Mouse (Mus musculus) heart, embryonic 15.5 days (tissue): Measurements from ENCODE around the gene Dnm1. TPM values are rescaled to one million over a fixed set of nuclear protein-coding genes. Genes with fewer than 3 reads are reported as not detected.
"Not testable (repeated sequence)": the region's sequence is repeated elsewhere in the genome, so short reads cannot be mapped to it uniquely, and the experiment has no call there.

Source experiments
- ATAC-seq: fragments of 200-750 bp; cut with Nextera tagmentation; replicated peaks from 2 replicates; pipeline ENCODE4 v1.8.0; 2017; ENCODE audit warnings: low read depth, moderate TSS enrichment; ENCODE audit not compliant: insufficient number of reproducible peaks, insufficient read depth, low FRiP score
- H3K27ac ChIP-seq: fragments of 300-500 bp; sonication (generic); 2 replicates; pipeline ENCODE4 v1.5.1; 2015; ENCODE audit warnings: mild to moderate bottlenecking, inconsistent platforms
- H3K27me3 ChIP-seq: fragments of 300-500 bp; sonication (generic); 2 replicates; pipeline ENCODE4 v1.6.1; 2015; ENCODE audit warnings: inconsistent platforms
- H3K36me3 ChIP-seq: fragments of 300-500 bp; sonication (generic); 2 replicates; pipeline ENCODE4 v1.6.1; 2015; ENCODE audit warnings: mild to moderate bottlenecking, inconsistent platforms
- H3K4me1 ChIP-seq: fragments of 300-500 bp; sonication (generic); replicated peaks from 2 replicates; pipeline ENCODE4 v1.6.1; 2015; ENCODE audit warnings: inconsistent platforms
- H3K4me2 ChIP-seq: fragments of 300-500 bp; sonication (generic); 2 replicates; pipeline ENCODE4 v1.6.1; 2015; ENCODE audit warnings: inconsistent platforms, mild to moderate bottlenecking, moderate library complexity
- H3K4me3 ChIP-seq: fragments of 300-500 bp; sonication (generic); 2 replicates; pipeline ENCODE4 v1.5.1; 2015; ENCODE audit warnings: mild to moderate bottlenecking, inconsistent platforms
- H3K9ac ChIP-seq: fragments of 300-500 bp; sonication (generic); 2 replicates; pipeline ENCODE4 v1.6.1; 2015; ENCODE audit warnings: mild to moderate bottlenecking, inconsistent platforms
- H3K9me3 ChIP-seq: fragments of 300-500 bp; sonication (generic); replicated peaks from 2 replicates; pipeline ENCODE4 v1.6.1; 2016; ENCODE audit warnings: inconsistent platforms
- WGBS: fragments of 180-500 bp; shearing (Covaris S2); methylation state at CpG from one replicate; pipeline ENCODE4 v1.1.7; 2015; ENCODE audit warnings: mixed read lengths; 5-methylcytosine and 5-hydroxymethylcytosine counted together
- polyA plus RNA-seq: library from polyadenylated mRNA; unstranded; fragments of >200 nt; fragmentation: Nextera tagmentation; extraction: Ambion mirVana; gene quantifications from 2 replicates; pipeline ENCODE4 v1.2.1, GENCODE M21; 2015

Gene Dnm1
- polyA plus RNA-seq, 1 experiment from 2014 or later, result 1.9 TPM

DNA sequence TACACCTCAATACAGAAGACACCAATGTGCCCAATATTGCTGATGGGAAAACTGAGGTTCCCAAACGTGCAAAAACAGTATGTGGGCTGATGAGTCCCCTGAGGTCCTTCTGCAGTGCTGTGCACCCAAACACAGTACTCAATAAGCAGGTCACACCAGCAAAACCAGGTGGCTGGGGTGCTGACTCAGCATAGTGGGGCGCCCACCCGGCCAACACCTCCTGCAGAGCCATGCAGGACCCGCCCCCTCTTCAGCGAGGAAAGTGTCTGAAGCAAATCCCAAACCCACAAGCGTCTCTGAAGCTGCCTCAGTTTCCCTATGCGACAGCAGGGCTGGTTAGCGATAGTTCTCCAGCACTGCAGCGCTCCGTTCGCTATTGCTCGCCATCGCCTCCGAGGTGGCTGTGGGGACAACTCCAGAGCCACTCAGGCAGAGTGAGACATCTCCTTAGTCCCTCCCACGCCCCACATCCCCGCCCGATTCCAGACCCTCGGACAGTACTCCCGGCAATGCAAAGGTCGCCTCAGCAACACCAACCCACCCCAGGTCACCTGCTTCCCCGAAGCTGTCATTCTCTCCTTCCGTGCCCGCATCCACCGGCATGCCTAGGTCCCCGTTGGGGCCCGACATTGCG lies 28.1 kb upstream of the Dnm1 start:
- Histone ChIP-seq H3K27me3 (peaks cover 7% of the 10 kb centered on the region; the same call in 1 of the 2 replicates), H3K36me3 (peaks cover 32% of the 10 kb centered on the region), H3K4me2 (peak overlapping the region; percentile 91), H3K27ac (0 out of 2 replicates have a peak overlapping the region, but pooled peaks have one; percentile 0), H3K9me3 (no peaks in the 10 kb centered on the region), H3K4me3 (peak overlapping the region; percentile 58), H3K4me1 (peaks cover 11% of the 10 kb centered on the region), H3K9ac (peak overlapping the region; percentile 57)
- WGBS, result under 1% methylated on average over 27 of the region's 27 CpGs
- ATAC-seq, result no peak; the same call in none of the 2 replicates

DNA sequence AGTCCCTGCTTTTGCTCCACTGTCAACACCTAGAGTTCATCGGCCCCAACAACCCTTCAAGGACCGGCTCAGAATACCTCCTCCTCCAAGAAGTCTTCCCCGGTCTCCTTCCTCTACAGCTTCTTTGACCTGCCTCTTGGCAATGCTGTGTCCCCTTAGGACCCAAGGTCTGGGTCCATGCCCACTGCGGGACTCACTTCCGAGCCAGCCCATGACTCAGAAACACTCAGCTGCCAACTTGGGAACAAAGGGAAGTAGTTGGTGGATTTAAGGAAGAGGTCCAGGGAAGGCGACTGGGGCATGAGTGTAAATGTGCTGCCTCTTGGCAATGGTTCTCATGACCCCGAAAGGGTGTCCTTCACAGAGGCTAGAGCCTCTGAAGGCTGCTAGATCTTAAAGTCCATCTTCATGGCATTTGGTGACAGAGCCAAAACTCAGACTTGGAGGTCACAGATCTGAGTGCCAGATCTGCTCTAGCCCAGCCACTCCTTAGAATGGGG lies 26.9 kb upstream of the Dnm1 start:
- Histone ChIP-seq H3K27me3 (peaks cover 7% of the 10 kb centered on the region; the same call in 1 of the 2 replicates), H3K27ac (no peak overlapping the region), H3K4me2 (peak overlapping the region; percentile 91; the same call in 1 of the 2 replicates), H3K9me3 (no peaks in the 10 kb centered on the region), H3K9ac (no peak overlapping the region), H3K36me3 (peaks cover 44% of the 10 kb centered on the region), H3K4me3 (no peak overlapping the region), H3K4me1 (peaks cover 22% of the 10 kb centered on the region)
- no peak for ATAC-seq
- 82% methylated on average over 7 of the region's 7 CpGs for WGBS

DNA sequence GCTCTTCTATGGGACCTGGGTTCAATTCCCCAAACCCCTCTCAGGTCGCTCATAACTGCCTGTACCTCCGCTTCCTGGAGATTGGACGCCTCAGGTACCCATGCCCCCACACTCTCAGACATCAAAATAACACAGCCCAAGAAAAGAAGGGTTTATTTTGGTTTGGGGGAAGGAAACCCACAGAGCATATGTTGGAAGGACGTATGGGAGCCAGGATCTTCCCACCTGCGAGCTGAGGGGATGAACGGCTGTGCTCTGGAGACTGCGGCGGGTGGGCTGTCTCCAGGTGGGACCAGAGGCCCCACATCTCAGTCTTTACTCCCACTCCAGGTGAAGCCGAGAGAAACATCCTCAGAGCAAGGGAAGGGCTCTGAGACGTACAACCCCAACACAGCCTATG lies 23.8 kb upstream of the Dnm1 start:
- Histone ChIP-seq H3K9ac (no peak overlapping the region), H3K36me3 (peaks cover 66% of the 10 kb centered on the region), H3K27me3 (no peaks in the 10 kb centered on the region), H3K4me3 (no peak overlapping the region), H3K27ac (no peak overlapping the region), H3K9me3 (no peaks in the 10 kb centered on the region), H3K4me1 (peaks cover 23% of the 10 kb centered on the region), H3K4me2 (no peak overlapping the region)
- WGBS, result 87% methylated on average over 10 of the region's 10 CpGs
- ATAC-seq, result no peak

DNA sequence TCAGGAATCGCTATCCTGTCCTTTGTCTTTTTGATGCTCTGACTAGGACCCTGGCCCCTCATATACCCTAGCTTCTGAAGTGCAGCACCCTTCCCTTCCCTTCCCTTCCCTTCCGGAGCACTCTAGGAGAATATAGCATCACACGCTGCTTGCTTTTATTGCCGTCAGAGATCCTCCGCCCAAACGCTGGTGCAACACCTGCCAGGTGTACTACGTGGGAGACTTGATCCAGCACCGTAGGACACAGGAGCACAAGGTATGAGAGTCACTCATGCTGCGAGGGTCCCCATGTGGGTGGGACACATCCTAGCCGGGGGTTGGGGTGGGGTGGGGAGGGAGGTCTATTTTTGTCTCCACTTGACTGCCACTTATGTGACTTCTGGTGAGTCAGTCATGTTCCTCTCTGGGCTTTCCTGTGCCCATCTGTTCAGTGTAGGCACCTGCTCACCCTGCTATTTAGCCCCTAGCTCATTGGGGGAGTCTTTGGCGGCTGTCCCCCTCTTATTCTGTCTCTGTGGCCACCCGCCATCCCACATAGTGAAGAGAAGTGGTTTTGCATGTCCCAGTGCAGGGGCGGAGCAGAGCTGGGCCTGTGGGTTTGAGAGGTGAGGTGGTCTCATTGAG lies 22.3 kb upstream of the Dnm1 start:
- H3K4me2 ChIP-seq, result no peak overlapping the region
- H3K9ac ChIP-seq, result no peak overlapping the region
- no peaks in the 10 kb centered on the region for H3K27me3 ChIP-seq
- H3K4me1 ChIP-seq, result peaks cover 16% of the 10 kb centered on the region
- H3K4me3 ChIP-seq, result no peak overlapping the region
- H3K36me3 ChIP-seq, result peaks cover 80% of the 10 kb centered on the region
- H3K27ac ChIP-seq, result 0 out of 2 replicates have a peak overlapping the region, but pooled peaks have one; percentile 12
- ATAC-seq, result no peak
- 65% methylated on average over 13 of the region's 13 CpGs for WGBS
- no peaks in the 10 kb centered on the region for H3K9me3 ChIP-seq

DNA sequence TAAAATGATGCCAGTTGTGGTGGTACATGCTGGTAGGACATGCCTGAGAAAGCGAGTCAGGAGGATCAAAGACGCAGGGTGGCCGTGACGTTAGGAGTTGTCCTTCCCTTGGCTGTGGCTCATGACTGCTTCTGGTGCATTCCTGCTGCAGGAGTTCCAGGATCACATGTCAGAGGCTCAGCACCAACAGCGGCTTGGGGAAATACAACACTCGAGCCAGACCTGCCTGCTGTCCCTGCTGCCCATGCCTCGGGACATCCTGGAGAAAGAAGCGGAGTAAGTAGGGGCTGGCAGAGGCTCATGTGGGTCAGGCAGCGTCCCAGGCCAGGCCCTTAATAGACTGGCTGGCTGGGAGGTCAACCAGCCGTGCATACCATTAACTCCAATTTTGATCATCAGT lies 21.1 kb upstream of the Dnm1 start:
- no peak overlapping the region for H3K4me2 ChIP-seq
- WGBS, result 70% methylated on average over 10 of the region's 10 CpGs
- H3K4me1 ChIP-seq, result peaks cover 16% of the 10 kb centered on the region
- no peak overlapping the region for H3K4me3 ChIP-seq
- ATAC-seq, result no peak
- peaks cover 90% of the 10 kb centered on the region for H3K36me3 ChIP-seq
- no peaks in the 10 kb centered on the region for H3K27me3 ChIP-seq
- H3K27ac ChIP-seq, result no peak overlapping the region
- H3K9me3 ChIP-seq, result no peaks in the 10 kb centered on the region
- no peak overlapping the region for H3K9ac ChIP-seq

DNA sequence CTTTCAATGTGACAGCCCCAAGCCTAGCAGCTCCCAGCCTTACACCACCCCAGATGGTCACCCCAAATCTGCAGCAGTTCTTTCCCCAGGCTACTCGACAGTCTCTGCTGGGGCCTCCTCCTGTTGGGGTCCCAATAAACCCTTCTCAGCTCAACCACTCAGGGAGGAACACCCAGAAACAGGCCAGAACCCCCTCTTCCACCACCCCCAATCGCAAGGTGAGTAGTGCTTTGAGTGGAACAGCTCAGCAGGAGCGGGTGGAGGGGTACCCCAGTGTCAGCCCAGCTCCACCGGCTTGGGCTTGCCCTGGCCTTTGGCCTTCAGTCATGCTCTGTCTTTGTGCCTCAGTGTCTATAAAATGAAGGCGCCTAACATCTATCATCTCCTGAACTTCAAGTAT lies 14.2 kb upstream of the Dnm1 start:
- WGBS, result 94% methylated on average over 5 of the region's 5 CpGs
- Histone ChIP-seq H3K36me3 (peaks cover 60% of the 10 kb centered on the region), H3K9ac (no peak overlapping the region), H3K4me2 (no peak overlapping the region), H3K27ac (no peak overlapping the region), H3K27me3 (no peaks in the 10 kb centered on the region), H3K4me1 (peaks cover 13% of the 10 kb centered on the region), H3K9me3 (no peaks in the 10 kb centered on the region), H3K4me3 (no peak overlapping the region)
- ATAC-seq, result no peak

DNA sequence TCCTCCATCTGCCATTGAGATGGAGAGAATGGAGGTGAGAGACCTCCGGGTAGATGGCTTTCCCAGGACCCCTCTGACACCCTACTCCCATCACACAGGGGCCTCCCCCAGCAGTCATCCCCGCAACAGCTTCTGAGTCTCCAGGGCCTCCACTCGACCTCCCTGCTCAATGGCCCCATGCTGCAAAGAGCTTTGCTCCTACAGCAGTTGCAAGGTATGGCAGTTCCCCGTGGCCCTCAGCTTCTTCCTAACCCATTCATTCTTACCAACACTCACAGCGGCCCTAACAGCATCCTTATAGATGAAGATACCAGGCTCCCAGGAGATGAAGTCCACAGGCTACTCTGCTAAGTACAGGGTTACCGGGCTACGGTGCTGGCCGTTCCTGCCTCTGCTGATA lies 11.0 kb upstream of the Dnm1 start:
- ATAC-seq, result no peak

DNA sequence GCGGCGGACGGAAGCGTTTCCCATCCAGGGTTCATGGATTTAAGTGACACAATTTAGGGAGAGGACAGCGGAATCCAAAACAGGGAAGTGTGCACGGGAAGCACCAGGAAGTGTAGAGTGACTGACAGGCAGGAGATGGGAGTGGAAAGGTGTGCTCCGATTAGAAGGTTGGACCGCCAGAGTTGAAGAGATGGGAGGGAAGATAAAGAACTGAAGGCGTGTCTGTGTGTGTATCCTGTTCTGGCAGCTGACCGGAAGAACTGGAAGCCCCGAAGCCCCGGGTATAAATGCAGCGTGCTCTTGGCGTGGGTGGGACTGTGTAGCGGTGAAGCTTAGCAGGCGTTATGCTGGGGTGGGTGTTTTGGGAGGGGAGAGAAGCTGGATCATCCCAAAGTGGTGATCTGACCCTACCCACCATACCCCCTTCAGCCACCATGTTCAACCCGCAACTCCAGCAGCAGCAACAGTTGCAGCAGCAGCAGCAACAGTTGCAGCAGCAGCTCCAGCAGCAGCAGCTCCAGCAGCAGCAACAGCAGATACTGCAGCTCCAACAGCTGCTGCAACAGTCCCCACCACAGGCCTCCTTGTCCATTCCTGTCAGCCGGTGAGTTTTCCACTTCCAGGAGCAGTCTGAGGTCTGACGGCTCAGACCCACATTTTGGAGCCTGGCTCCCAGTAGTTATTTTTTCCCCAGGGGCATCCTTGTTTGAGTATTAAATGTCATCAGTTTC lies 10.4 kb upstream of the Dnm1 start:
- ATAC-seq, result no peak
- H3K4me2 ChIP-seq, result peak overlapping the region; percentile 94
- peaks cover 30% of the 10 kb centered on the region for H3K36me3 ChIP-seq
- H3K27ac ChIP-seq, result peak overlapping the region; percentile 90
- peaks cover 26% of the 10 kb centered on the region for H3K4me1 ChIP-seq
- H3K9me3 ChIP-seq, result no peaks in the 10 kb centered on the region
- peak overlapping the region; percentile 77 for H3K9ac ChIP-seq
- H3K27me3 ChIP-seq, result 0 out of 2 replicates have a peak, but pooled peaks cover under 1% of the 10 kb centered on the region
- 7% methylated on average over 19 of the region's 19 CpGs for WGBS
- peak overlapping the region; percentile 74 for H3K4me3 ChIP-seq

More for the DNA sequence above, 11.0 kb upstream of the Dnm1 start:
- H3K9ac ChIP-seq, result peak overlapping the region; percentile 77
- H3K4me1 ChIP-seq, result peaks cover 26% of the 10 kb centered on the region
- peak overlapping the region; percentile 74 for H3K4me3 ChIP-seq
- no peaks in the 10 kb centered on the region for H3K9me3 ChIP-seq
- 76% methylated on average over 8 of the region's 8 CpGs for WGBS
- no peaks in the 10 kb centered on the region for H3K27me3 ChIP-seq
- H3K36me3 ChIP-seq, result peaks cover 31% of the 10 kb centered on the region
- peak overlapping the region; percentile 94 for H3K4me2 ChIP-seq
- 0 out of 2 replicates have a peak overlapping the region, but pooled peaks have one; percentile 90 for H3K27ac ChIP-seq

DNA sequence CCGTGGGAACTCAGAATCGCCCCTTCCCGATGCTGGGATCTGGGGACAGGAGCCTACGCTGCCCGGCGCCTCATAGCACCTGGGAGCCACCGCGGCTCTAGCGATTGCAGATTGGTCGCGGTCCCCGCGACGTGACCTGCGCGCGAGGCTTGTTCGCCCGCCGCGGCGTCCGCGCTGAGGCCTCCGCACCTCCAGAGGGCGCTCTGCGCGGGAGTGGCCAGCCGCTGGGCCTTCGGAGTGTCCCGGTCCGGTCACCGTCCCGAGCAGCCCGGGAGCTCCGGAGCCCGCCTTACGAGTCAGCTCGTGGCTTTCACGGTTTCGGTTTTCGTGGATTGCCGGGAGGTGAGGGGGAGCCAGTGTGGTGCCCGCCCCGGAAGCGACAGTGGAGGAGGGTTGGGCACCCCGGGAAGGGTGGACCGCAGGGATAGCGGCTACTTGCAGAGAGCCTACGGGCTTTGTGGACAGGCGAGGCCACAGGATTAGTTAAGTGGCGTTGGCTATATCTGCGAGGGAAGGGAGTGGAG lies 9.7 kb upstream of the Dnm1 start:
- Histone ChIP-seq H3K4me1 (peaks cover 26% of the 10 kb centered on the region), H3K4me2 (peak overlapping the region; percentile 94), H3K27ac (peak overlapping the region; percentile 90), H3K4me3 (peak overlapping the region; percentile 74), H3K27me3 (0 out of 2 replicates have a peak, but pooled peaks cover 4% of the 10 kb centered on the region), H3K9me3 (no peaks in the 10 kb centered on the region), H3K36me3 (peaks cover 24% of the 10 kb centered on the region), H3K9ac (peak overlapping the region; percentile 77)
- peak; percentile 81 for ATAC-seq
- under 1% methylated on average over 53 of the region's 53 CpGs for WGBS

DNA sequence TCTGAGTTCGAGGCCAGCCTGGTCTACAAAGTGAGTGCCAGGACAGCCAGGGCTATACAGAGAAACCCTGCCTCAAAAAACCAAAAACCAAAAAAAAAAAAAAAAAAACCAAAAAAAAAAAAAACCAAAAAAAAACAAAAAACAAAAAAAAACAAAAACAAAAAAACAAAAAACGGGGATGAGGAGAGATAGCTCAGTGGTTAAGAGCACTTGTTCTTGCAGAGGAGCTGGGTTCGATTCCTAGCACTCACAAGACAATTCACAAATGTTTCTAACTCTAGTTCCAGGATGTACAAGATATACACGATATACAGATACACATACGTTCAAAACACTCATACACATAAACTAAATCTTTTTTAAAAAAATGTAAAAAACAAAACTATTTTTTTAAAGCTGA lies 9.1 kb upstream of the Dnm1 start:
- H3K27me3 ChIP-seq, H3K9me3 ChIP-seq, ATAC-seq: not testable (repeated sequence)
- Histone ChIP-seq H3K9ac (peak overlapping the region; percentile 77), H3K36me3 (peaks cover 18% of the 10 kb centered on the region), H3K4me1 (peaks cover 26% of the 10 kb centered on the region), H3K4me3 (peak overlapping the region; percentile 74), H3K4me2 (peak overlapping the region; percentile 94), H3K27ac (peak overlapping the region; percentile 90)
- 31% methylated on average over 5 of the region's 5 CpGs for WGBS

DNA sequence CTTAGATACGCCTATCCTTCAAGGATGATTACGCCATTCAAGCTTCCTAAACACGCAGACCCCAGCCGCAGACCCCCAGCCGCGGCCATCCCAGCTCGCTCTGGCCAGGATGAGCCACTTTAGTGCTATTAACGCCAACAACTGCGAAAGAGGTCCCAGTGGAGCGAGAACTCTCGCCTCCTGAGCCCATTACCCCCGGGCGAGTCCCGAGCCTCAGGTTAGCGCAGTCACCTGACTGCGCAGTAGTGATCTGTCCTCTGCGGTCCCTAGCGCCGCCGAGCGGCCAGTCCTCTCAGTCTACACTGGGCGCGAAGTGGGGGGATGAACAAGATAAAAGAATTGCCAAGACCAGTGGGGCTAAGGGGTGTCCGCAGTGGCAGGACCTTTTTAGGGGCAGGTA lies 8.3 kb upstream of the Dnm1 start:
- peak; percentile 72 for ATAC-seq
- Histone ChIP-seq H3K27ac (no peak overlapping the region), H3K4me1 (peaks cover 26% of the 10 kb centered on the region), H3K27me3 (0 out of 2 replicates have a peak, but pooled peaks cover 4% of the 10 kb centered on the region), H3K36me3 (peaks cover 12% of the 10 kb centered on the region; the same call in 1 of the 2 replicates), H3K9me3 (no peaks in the 10 kb centered on the region), H3K9ac (peak overlapping the region; percentile 46), H3K4me2 (peak overlapping the region; percentile 82), H3K4me3 (peak overlapping the region; percentile 46)
- WGBS, result 3% methylated on average over 24 of the region's 24 CpGs
